Mouse (Mus musculus): Measurements from ENCODE around the gene Rtraf. TPM values are rescaled to one million over a fixed set of nuclear protein-coding genes. Genes with fewer than 3 reads are reported as not detected.

Gene Rtraf
- total RNA-seq, 4 experiments from 2014 or later, result 61.4 to 74.2 (median 69.8) TPM

GRCm38 (mm10) chr14:19800485-19800884 is 23.1 kb downstream of the Rtraf start:
- DNase-seq (ENCODE audit: low spot score), result no peak

DNA sequence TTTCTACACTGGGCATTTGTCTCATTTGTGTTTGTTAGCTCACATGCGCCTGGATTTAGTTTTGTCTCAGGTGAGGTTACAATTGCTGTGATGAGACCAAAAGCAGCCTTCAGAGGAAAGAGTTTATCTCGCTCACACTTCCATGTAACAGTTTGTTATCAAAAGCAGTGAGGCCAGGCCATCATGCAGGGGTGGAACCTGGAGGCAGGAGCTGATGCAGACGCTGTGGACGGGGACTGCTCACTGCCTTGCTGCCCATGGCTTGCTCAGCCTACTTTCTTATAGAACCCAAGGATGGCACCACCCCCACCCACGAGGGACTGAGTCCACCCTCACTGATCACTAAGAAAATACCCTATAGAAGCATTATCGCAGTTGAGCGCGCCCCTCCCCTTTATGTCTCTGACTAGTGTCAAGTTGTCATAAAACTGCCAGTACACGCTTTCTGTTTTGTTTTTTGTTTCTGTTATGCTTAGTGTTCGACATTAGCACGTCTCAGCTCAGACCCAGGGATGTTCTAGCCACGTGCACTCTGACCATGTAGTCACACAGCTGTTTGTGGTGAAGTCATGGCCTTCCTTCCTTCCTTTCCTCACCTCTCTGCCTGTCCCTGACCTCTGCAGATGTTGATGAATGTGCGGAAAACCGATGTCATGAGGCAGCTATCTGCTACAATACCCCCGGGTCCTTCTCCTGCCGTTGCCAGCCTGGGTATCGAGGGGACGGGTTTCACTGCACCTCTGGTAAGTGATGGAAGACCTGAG is 26.9 kb downstream of the Rtraf start:
- DNase-seq (ENCODE audit: low spot score), result no peak

GRCm38 (mm10) chr14:19794881-19795280 is 28.7 kb downstream of the Rtraf start:
- DNase-seq (ENCODE audit: low spot score), result peak; percentile 22

- DNase-seq (ENCODE audit: low spot score), result no peak
These were observed 35.2 kb downstream of the Rtraf start for GRCm38 (mm10) chr14:19788443-19788842.

DNA sequence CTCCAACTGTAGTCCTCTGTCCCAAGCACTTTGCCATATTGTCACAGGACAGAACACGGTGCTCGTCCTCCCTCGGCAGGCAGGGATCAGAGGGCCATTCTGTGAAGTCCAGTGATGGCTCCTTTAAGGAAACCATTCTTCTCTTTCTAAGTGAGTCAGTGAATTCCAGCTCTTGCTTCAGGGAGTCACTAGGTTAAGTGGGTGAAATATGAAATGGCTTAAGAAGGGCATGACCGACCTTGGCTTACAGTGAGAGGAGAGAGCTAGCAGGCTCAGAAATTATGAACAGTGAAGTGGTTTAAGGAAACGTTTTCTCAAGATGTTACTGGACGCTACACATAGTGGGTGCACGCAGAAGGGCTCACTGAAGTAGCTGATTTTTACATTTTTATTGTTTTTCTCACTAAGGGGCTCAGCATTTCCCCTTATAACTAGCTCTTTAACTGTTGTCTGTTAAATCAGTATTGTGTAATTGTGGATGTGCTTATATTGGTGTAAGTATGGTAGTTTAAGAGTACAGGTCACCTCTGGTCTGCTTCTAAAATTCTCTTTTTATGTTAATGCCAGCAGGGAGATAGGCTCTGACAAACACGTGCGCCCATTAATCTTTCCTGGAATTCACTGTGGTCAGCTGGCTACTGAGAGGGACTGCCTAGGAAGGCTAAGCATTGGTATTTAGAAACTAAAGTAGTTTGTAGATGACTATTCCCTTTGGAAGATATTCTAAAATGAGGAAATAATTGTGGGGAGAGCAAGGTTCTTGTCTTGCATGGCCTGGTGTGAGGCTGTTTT is 37.6 kb downstream of the Rtraf start:
- DNase-seq (ENCODE audit: low spot score), result no peak

GRCm38 (mm10) chr14:19777945-19778344 is 45.7 kb downstream of the Rtraf start:
- no peak for DNase-seq (ENCODE audit: low spot score)

DNA sequence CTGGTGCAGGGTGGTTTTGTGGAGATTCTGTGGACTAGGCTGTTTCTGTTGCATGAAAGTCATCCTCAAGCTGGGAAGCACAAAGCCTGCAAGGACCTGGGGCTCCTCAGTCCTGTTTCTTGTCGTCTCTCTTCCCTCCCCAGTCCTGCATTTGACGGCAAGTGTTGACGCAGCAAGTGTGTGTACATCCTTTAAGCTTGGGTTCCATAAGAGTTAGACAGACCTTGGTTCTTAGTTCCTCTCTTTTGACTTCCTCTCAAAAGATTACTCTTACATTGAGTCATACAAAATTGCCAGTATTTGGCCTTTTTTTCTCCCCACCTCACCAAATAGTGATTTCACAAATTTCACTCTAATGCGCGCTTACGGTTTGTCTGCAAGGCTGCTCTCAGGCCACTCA is 46.3 kb downstream of the Rtraf start:
- DNase-seq (ENCODE audit: low spot score), result no peak

DNA sequence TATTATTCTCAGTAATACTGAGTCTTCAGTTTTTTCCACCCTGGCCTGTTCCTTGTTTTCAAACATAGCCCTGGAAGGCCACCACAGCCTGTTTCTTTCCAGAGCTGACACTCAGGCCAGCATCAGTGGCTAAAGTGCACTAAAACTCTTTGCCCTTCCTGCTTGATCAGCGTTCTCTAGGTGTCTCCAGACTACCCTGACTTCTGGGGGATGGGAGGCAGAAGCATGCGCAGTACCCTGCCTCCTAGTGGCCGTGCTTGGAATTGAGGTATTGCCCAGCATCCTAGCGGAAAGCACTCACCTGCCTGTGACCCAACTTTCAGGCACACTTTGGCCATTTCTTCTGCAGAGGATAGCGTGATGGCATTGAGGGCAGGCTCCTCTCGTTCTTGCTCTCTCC is 46.7 kb downstream of the Rtraf start:
- peak; percentile 51 for DNase-seq (ENCODE audit: low spot score)

DNA sequence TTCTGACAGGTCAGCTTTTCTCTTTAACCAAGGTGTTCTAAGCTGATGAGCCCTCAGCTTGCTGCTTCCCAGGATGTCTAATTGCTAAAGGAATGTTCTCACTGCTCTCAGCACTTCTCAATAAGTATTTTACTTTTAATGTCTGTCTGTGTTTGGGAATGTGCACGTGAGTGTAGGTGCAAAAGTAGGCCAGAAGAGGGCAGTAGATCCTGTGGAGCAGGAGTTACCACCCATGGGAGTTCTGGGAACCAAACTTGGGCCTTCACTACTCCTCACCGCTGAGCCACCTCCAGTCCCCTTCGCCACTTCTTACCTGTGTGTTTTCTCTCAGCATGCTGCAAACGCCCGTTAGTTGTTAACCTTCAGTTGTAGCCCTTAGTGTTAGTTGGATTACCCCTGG is 47.4 kb downstream of the Rtraf start:
- DNase-seq (ENCODE audit: low spot score), result no peak

GRCm38 (mm10) chr14:19775491-19775890 is 48.1 kb downstream of the Rtraf start:
- DNase-seq (ENCODE audit: low spot score), result no peak

- no peak for DNase-seq (ENCODE audit: low spot score)
These were observed 49.5 kb downstream of the Rtraf start for GRCm38 (mm10) chr14:19774036-19774628.

DNA sequence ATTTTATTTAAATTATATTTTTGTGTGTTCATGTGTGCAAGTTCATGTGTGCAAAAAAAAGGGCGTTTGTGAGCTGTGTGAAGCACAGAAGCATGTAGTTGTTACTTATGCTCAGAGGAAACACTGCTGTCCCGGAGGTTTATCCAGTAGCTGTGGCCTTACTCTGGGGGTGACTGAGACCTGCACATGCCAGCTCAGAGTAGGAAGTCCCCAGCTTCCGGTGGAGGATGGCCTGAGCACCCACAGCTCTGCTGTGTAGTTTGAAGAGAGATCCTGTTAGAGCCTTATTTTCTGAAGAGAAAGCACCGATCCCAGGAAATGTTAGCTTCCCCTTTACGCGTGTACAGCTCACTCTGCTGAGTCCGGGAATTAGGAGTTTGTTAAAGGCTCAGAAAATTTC is 52.5 kb downstream of the Rtraf start:
- no peak for DNase-seq (ENCODE audit: low spot score)

GRCm38 (mm10) chr14:19769441-19770200 is 54.0 kb downstream of the Rtraf start:
- DNase-seq (ENCODE audit: low spot score), result no peak

DNA sequence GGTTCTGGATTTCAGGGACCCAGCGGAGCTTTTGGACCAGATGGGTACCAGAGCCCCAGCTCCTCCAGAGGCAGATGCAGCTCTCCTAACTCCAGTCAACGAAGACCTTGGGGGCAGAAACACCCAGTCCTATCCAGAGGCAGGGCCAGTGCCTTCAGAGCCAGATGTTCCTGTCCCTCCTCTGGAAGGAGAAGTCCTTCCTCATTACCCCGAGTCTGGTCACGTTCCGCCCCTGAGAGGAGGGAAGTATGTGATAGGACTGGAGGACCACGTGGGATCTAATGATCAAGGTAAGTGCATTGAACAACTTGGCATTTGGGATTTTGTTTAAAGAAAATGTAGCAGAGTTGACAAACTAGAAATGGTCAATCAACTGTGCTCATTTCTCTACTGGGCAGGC is 55.0 kb downstream of the Rtraf start:
- no peak for DNase-seq (ENCODE audit: low spot score)

DNA sequence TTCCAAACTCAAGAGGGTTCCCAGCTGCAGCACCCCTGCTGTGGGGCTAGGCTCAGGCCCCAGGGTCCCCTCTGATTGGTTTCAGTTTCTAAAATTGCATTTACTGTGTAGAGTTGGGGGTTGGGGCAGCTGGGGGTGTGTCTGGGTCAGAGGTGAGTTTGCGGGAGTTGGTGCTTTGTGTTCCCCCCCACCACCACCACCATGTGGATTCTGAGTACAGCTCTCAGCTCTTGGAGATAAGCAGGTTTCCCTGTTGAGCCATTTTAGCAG is 57.3 kb downstream of the Rtraf start:
- no peak for DNase-seq (ENCODE audit: low spot score)

GRCm38 (mm10) chr14:19765539-19766379 is 57.9 kb downstream of the Rtraf start:
- no peak for DNase-seq (ENCODE audit: low spot score)

DNA sequence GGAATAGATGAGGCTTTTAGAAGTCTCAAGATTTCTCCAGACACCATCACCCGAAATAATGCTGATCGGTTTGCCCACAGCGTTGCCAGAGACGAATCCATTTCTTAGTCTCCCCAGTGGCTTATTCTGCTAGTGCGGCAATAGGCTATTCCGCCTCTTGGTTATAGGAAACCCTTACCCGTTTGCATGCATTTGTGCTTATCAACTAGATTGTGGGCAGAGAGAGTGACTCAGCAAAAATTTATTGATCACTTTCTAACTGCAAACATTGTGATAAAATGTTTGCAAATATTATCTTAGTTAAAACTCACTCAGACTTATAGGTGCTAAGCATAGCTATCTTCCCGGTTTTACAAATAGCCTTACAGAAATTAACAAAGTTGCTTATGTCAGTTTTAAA is 59.3 kb downstream of the Rtraf start:
- DNase-seq (ENCODE audit: low spot score), result no peak

DNA sequence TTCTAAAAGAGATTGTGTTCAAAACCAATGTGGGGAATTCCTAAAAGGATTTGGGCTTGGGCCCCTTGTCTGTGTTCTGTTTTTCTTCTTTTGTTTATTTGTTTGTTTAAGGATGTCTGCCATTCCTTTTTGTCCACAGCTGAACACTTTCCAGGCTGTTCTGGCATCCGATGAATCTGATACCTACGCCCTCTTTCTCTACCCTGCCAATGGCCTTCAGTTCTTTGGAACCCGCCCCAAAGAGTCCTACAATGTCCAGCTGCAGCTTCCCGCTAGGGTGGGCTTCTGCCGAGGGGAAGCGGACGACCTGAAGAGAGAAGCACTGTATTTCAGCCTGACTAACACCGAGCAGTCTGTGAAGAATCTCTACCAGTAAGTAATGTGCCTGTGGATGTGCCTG is 60.1 kb downstream of the Rtraf start:
- DNase-seq (ENCODE audit: low spot score), result no peak

- no peak for DNase-seq (ENCODE audit: low spot score)
These were observed 61.6 kb downstream of the Rtraf start for GRCm38 (mm10) chr14:19762014-19762413.

Measured in heart, adult 8-10 months (tissue).